Mouse (Mus musculus) hindbrain, embryonic 12.5 days (tissue): ENCODE data around the gene 1700016C15Rik. TPM values are rescaled to one million over a fixed set of nuclear protein-coding genes. Genes with fewer than 3 reads are reported as not detected.

Experiments used
- ATAC-seq: fragments of 200-750 bp; cut with Nextera tagmentation; 2 replicates; pipeline ENCODE4 v1.8.0; 2017; ENCODE audit warnings: moderate TSS enrichment; ENCODE audit not compliant: low FRiP score
- H3K27ac ChIP-seq: fragments of 300-500 bp; sonication (generic); 2 replicates; pipeline ENCODE4 v1.5.1; 2016; ENCODE audit warnings: mild to moderate bottlenecking
- H3K27me3 ChIP-seq: fragments of 300-500 bp; sonication (generic); 2 replicates; pipeline ENCODE4 v1.6.1; 2016; ENCODE audit warnings: mild to moderate bottlenecking
- H3K36me3 ChIP-seq: fragments of 300-500 bp; sonication (generic); 2 replicates; pipeline ENCODE4 v1.6.1; 2016; ENCODE audit warnings: mild to moderate bottlenecking
- H3K4me1 ChIP-seq: fragments of 300-500 bp; sonication (generic); 2 replicates; pipeline ENCODE4 v1.6.1; 2016
- H3K4me2 ChIP-seq: fragments of 300-500 bp; sonication (generic); replicated peaks from 2 replicates; pipeline ENCODE4 v1.6.1; 2016; ENCODE audit warnings: mild to moderate bottlenecking
- H3K4me3 ChIP-seq: fragments of 300-500 bp; sonication (generic); 2 replicates; pipeline ENCODE4 v1.5.1; 2016; ENCODE audit warnings: mild to moderate bottlenecking
- H3K9ac ChIP-seq: fragments of 300-500 bp; sonication (generic); 2 replicates; pipeline ENCODE4 v1.6.1; 2016; ENCODE audit warnings: mild to moderate bottlenecking, moderate library complexity
- H3K9me3 ChIP-seq: fragments of 300-500 bp; sonication (generic); replicated peaks from 2 replicates; pipeline ENCODE4 v1.6.1; 2016; ENCODE audit warnings: mild to moderate bottlenecking
- WGBS: fragments of 180-500 bp; shearing (Covaris S2); methylation state at CpG from one replicate; pipeline ENCODE4 v1.1.7; 2016; 5-methylcytosine and 5-hydroxymethylcytosine counted together
- polyA plus RNA-seq: library from polyadenylated mRNA; unstranded; fragments of >200 nt; fragmentation: Nextera tagmentation; extraction: Ambion mirVana; gene quantifications from 2 replicates; pipeline ENCODE4 v1.2.1, GENCODE M21; 2016

Gene 1700016C15Rik
- polyA plus RNA-seq, 1 experiment from 2014 or later: not detected

GRCm38 (mm10) chr1:177703147-177703807 is 26.3 kb upstream of the 1700016C15Rik start:
- Histone ChIP-seq H3K9ac (peak overlapping the region; percentile 46; the same call in 1 of the 2 replicates), H3K4me2 (peak overlapping the region; percentile 82), H3K27ac (no peak overlapping the region), H3K4me3 (peak overlapping the region; percentile 43; the same call in 1 of the 2 replicates), H3K36me3 (no peaks in the 10 kb centered on the region), H3K27me3 (no peaks in the 10 kb centered on the region), H3K4me1 (peaks cover 8% of the 10 kb centered on the region), H3K9me3 (no peaks in the 10 kb centered on the region)
- ATAC-seq: 0 out of 2 replicates have a peak, but pooled peaks have one; percentile 12
- 53% methylated on average over 6 of the region's 6 CpGs for WGBS

DNA sequence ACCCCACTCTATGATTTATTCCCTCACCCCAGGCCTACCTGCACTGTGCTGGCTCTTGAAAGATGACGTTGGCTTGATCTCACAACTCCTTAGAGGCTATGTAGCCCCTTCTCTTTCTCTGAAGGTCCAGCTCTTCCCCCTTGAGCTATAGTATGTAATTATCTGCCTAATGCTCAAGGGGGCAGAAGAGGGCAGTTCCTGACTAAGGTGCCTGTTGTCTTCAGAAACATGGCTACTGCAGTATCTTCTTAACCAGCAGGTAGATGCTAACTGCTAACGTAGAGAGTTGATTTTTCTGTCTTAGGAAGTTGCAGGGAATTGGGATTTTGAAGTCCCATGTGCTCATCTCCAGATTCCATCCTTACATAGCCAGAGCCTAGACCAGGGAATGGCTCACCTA is 24.4 kb upstream of the 1700016C15Rik start:
- H3K9ac ChIP-seq: no peak overlapping the region
- H3K27me3 ChIP-seq: no peaks in the 10 kb centered on the region
- 58% methylated on average over 2 of the region's 2 CpGs for WGBS
- no peaks in the 10 kb centered on the region for H3K36me3 ChIP-seq
- peaks cover 8% of the 10 kb centered on the region for H3K4me1 ChIP-seq
- H3K9me3 ChIP-seq: peaks cover 6% of the 10 kb centered on the region; the same call in 1 of the 2 replicates
- H3K4me2 ChIP-seq: no peak overlapping the region
- no peak overlapping the region for H3K27ac ChIP-seq
- H3K4me3 ChIP-seq: no peak overlapping the region
- no peak for ATAC-seq

DNA sequence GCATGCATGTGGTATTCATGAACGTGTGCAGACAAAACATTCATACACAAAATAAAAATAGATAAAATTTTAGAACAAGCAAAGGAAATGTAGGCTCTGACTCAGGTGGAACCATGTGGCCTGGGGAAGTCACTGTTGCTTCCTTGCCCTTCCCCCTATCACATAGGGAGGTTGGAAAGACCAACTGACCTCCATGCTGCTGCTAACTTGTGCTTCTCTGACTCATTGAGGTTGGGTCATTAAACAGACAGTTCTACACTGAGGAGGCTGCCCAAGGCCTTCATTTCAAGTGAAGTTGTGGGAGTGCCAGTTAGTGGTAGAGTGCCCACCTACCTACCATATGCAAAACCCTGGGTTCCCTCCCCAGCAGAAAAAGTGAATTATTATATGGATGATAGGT is 22.0 kb upstream of the 1700016C15Rik start:
- H3K9me3 ChIP-seq: peaks cover 6% of the 10 kb centered on the region; the same call in 1 of the 2 replicates
- no peak for ATAC-seq
- 92% methylated on average over 1 of the region's 1 CpGs for WGBS
- no peaks in the 10 kb centered on the region for H3K27me3 ChIP-seq
- no peak overlapping the region for H3K4me3 ChIP-seq
- H3K4me2 ChIP-seq: no peak overlapping the region
- no peak overlapping the region for H3K27ac ChIP-seq
- peaks cover 5% of the 10 kb centered on the region for H3K4me1 ChIP-seq
- H3K36me3 ChIP-seq: no peaks in the 10 kb centered on the region
- H3K9ac ChIP-seq: no peak overlapping the region

DNA sequence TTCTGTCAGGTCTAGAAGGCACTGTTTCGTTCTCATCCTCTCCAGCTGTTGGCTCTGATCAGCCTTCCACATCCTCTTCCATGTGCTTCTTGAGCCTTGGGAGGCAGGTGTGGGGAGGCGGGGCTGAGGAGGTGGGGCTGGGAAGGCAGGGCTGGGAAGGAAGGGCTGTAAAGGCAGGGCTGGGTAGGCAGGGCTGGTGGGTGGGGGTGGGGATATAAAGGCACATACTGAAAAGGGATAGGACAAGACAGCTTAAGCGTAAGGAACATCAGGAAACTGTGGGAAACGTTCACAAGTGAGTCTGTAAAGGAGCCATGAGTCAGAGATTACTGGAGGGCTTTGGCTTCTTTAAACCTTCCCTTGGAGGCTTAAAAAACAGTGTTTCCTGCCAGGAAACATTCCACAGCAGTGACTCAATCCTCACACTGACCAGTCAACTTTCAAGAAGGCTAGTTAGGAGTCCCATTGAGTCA is 21.0 kb upstream of the 1700016C15Rik start:
- Histone ChIP-seq H3K27me3 (no peaks in the 10 kb centered on the region), H3K36me3 (no peaks in the 10 kb centered on the region), H3K4me2 (no peak overlapping the region), H3K4me1 (no peaks in the 10 kb centered on the region), H3K9me3 (peaks cover 6% of the 10 kb centered on the region; the same call in 1 of the 2 replicates), H3K27ac (no peak overlapping the region), H3K4me3 (no peak overlapping the region), H3K9ac (no peak overlapping the region)
- WGBS: 59% methylated on average over 4 of the region's 4 CpGs
- ATAC-seq: no peak

DNA sequence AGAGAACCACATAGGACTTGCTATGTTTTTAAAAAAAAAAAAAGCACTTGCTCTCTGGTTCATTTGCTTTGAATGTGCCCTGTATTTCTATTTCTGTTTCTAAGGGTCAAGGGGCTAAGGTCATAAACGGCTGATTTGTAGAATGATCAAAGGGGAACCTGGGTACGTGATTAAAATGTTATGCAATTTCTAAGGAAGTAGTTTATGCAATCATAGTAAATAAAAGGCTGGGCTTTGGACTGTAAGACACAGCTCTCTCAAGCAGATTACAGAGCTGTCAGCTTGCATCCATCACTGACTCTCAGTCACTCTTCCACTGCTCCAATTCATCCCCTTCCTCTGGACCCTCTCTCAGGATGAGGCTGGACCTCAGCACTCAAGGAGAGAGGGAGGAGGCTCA is 18.6 kb upstream of the 1700016C15Rik start:
- no peak for ATAC-seq
- H3K9ac ChIP-seq: no peak overlapping the region
- no peaks in the 10 kb centered on the region for H3K27me3 ChIP-seq
- 83% methylated on average over 2 of the region's 2 CpGs for whole genome bisulfite sequencing
- no peaks in the 10 kb centered on the region for H3K4me1 ChIP-seq
- no peaks in the 10 kb centered on the region for H3K36me3 ChIP-seq
- H3K27ac ChIP-seq: no peak overlapping the region
- peaks cover 6% of the 10 kb centered on the region; the same call in 1 of the 2 replicates for H3K9me3 ChIP-seq
- H3K4me3 ChIP-seq: no peak overlapping the region
- no peak overlapping the region for H3K4me2 ChIP-seq

GRCm38 (mm10) chr1:177711418-177711817 is 18.2 kb upstream of the 1700016C15Rik start:
- Histone ChIP-seq H3K36me3 (no peaks in the 10 kb centered on the region), H3K9me3 (peaks cover 6% of the 10 kb centered on the region; the same call in 1 of the 2 replicates), H3K27ac (no peak overlapping the region), H3K9ac (no peak overlapping the region), H3K4me1 (no peaks in the 10 kb centered on the region), H3K4me3 (no peak overlapping the region), H3K27me3 (no peaks in the 10 kb centered on the region), H3K4me2 (no peak overlapping the region)
- 90% methylated on average over 2 of the region's 2 CpGs for WGBS
- no peak for ATAC-seq

- Histone ChIP-seq H3K4me3 (no peak overlapping the region), H3K4me2 (no peak overlapping the region), H3K36me3 (no peaks in the 10 kb centered on the region), H3K4me1 (peaks cover 5% of the 10 kb centered on the region), H3K9me3 (peaks cover 6% of the 10 kb centered on the region; the same call in 1 of the 2 replicates), H3K27me3 (no peaks in the 10 kb centered on the region), H3K9ac (no peak overlapping the region), H3K27ac (no peak overlapping the region)
- no peak for ATAC-seq
- WGBS: 88% methylated on average over 3 of the region's 3 CpGs
These were observed 15.8 kb upstream of the 1700016C15Rik start for GRCm38 (mm10) chr1:177713635-177714396.

- WGBS: 91% methylated on average over 5 of the region's 5 CpGs
These were observed 15.1 kb upstream of the 1700016C15Rik start for GRCm38 (mm10) chr1:177714397-177715012.

GRCm38 (mm10) chr1:177716448-177716847 is 13.2 kb upstream of the 1700016C15Rik start:
- H3K4me2 ChIP-seq: no peak overlapping the region
- no peak overlapping the region for H3K9ac ChIP-seq
- no peaks in the 10 kb centered on the region for H3K27me3 ChIP-seq
- H3K4me3 ChIP-seq: no peak overlapping the region
- H3K4me1 ChIP-seq: peaks cover 6% of the 10 kb centered on the region
- no peaks in the 10 kb centered on the region; the same call in 1 of the 2 replicates for H3K9me3 ChIP-seq
- WGBS: 78% methylated on average over 3 of the region's 3 CpGs
- H3K27ac ChIP-seq: no peak overlapping the region
- no peak for ATAC-seq
- no peaks in the 10 kb centered on the region for H3K36me3 ChIP-seq

More at GRCm38 (mm10) chr1:177714397-177715012, 15.1 kb upstream of the 1700016C15Rik start:
- Histone ChIP-seq H3K27ac (no peak overlapping the region), H3K36me3 (no peaks in the 10 kb centered on the region), H3K9me3 (peaks cover 6% of the 10 kb centered on the region; the same call in 1 of the 2 replicates), H3K9ac (no peak overlapping the region), H3K4me2 (no peak overlapping the region), H3K4me1 (peaks cover 6% of the 10 kb centered on the region), H3K27me3 (no peaks in the 10 kb centered on the region), H3K4me3 (no peak overlapping the region)
- no peak for ATAC-seq

GRCm38 (mm10) chr1:177717057-177717835 is 12.4 kb upstream of the 1700016C15Rik start:
- ATAC-seq: no peak
- Histone ChIP-seq H3K4me3 (no peak overlapping the region), H3K4me1 (peaks cover 6% of the 10 kb centered on the region), H3K9me3 (no peaks in the 10 kb centered on the region; the same call in 1 of the 2 replicates), H3K36me3 (no peaks in the 10 kb centered on the region), H3K9ac (no peak overlapping the region), H3K27ac (no peak overlapping the region), H3K4me2 (no peak overlapping the region), H3K27me3 (no peaks in the 10 kb centered on the region)
- WGBS: 84% methylated on average over 7 of the region's 7 CpGs

- no peak overlapping the region for H3K9ac ChIP-seq
- H3K4me1 ChIP-seq: peaks cover 6% of the 10 kb centered on the region
- 45% methylated on average over 11 of the region's 11 CpGs for WGBS
- peak; percentile 58; the same call in 1 of the 2 replicates for ATAC-seq
- no peak overlapping the region for H3K27ac ChIP-seq
- no peak overlapping the region for H3K4me3 ChIP-seq
- no peak overlapping the region for H3K4me2 ChIP-seq
- no peaks in the 10 kb centered on the region for H3K27me3 ChIP-seq
- no peaks in the 10 kb centered on the region for H3K9me3 ChIP-seq
- H3K36me3 ChIP-seq: no peaks in the 10 kb centered on the region
These were observed 11.1 kb upstream of the 1700016C15Rik start for GRCm38 (mm10) chr1:177718340-177719028.
